Mouse (Mus musculus): Measurements from ENCODE around the gene D10Wsu102e. TPM values are rescaled to one million over a fixed set of nuclear protein-coding genes. Genes with fewer than 3 reads are reported as not detected.

The D10Wsu102e gene
- 0.33 and 0.44 TPM in 2 replicates for polyA plus RNA-seq (2012; rRNA removed)

DNA sequence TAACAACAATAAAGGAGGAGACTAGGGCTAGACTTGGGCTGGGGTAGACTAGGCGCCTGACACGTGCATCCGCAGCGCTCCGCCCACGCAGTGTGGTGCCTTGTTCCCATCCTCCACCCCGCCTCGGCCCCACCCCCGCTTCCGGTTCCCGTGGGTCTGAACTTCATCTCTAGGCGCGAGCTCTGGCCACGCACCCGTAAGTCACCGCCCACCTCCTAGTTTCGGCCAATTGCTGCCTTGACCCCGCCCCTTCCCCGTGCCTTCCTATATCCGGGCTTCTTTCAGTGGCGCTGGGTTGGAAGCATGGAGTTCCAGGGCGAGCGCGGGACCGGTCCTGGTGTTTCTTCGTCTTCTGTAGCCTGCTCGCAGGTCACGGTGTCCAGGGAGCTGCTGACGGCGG, at the start of gene D10Wsu102e:
D10Wsu102e (plus strand) TSS at position 266 of the 400 bp plus-strand sequence.
- DNase-seq (ENCODE audit: low spot score): peak; percentile 78

DNA sequence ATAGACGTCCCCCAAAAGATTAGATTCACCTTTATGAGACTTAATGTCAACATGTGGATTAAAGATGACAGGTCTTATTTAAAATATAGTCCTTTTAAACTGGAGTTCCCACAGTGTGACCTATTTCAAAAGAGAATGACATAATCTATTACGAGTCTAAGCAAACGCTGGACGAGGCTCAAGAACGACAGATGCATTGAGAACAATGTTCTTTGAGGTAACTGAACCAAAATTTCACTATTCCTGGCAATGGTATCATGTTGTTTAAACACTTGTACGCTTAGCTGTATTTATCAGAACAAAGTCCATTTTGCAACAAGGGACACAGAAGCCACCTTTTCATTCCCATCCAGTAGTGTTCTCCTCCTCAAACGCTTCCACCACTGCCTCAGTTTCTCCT, 49.7 kb upstream of the D10Wsu102e start:
- DNase-seq (ENCODE audit: low spot score): no peak

DNA sequence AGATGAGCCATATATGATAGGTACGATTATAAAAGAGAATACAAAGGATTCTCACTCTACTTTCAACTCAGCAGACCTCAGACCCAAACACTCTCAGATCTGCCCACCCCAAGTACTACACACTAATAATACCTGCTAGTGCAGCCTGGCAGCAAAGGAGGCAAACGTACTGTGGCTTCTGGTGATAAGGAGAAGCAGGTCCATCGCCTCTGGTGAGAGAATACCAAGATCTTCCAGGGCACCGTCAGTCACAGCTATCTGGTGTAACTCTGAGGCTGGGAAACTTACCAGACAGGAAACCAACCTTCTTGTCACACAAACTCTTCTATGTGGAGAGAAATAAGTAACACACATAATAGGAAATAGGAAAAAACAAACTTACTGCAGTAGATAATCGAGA, 47.0 kb upstream of the D10Wsu102e start:
- DNase-seq (ENCODE audit: low spot score): no peak

DNA sequence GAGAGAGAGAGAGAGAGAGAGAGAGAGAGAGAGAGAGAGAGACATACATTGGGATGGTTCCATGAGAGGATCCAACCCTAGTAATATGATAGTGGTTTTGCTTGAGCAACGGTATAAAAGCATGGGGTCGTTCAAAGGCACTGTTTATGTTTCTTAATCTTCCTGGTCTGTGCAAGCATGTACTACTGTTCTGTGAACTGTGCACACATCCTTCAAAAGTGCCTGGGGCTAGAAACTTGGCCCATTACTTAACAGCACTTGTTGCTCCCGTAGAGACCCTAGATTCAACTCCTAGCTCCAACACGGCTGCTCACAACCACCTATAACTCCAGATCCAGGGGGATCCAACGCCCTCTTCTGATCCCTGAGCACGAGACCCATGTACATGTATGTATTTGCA, 39.6 kb upstream of the D10Wsu102e start:
- no peak for DNase-seq (ENCODE audit: low spot score)

DNA sequence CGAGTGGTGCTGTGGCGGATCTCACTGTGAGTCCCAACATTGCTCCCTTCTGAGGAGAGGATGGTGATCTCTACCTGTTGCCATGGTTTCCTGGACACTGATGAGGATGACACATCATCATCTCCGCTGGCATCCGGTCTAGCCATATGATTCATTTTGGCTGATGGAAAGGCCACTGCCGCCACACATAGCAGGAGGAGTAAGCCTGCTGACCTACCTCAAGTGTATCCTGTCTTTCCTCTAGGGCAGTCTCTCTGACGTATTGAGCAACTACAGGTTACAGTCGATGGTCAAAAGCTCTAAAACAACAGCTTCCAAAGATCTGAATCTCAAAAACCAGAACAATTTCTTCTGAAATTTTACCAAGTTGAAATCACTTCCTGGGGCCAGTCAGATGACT, 39.2 kb upstream of the D10Wsu102e start:
- DNase-seq (ENCODE audit: low spot score): no peak

DNA sequence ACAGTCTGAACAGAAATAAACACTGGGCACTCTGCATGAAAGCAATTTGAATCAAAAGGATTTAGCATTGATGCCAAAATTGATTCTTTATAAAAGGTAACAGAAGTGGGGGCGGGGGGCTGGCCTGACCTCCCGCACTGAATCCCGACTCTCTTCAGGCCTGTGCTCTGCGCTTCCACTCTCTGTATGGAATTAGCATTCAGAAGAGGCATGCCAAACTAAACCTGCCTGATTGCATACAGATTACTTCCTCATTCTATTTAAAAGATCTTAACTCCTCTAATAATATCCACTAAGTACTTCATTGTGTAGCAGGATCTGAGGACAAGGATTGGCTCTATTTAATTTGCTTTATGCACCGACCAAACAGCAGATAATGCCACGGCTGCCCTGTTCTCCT, 38.5 kb upstream of the D10Wsu102e start:
- no peak for DNase-seq (ENCODE audit: low spot score)

DNA sequence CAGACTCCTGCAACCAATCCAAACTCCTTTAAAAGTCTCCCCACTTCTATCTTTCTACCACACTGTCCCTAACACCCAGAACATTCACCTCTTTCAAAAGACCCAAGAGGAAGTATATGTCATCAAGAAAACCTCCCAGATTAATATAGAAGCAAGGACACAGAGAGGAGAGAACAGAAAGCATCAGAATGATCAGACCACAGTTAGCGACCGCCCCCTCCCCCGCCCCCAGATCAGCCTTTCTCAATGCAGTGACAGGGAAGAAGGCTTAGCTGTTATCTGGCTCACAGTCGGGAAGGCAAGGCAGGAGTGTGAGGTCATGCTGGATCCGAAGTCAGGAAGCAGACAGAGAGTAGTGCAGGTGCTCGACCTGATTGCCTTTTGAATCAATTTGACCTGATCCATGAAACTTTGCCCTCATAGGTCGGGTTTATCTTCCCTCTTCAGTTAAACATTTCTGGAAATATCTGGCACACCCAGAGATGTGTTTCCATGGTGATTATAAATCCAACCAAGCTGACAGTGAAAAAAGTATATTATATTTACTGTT, 37.4 kb upstream of the D10Wsu102e start:
- no peak for DNase-seq (ENCODE audit: low spot score)

DNA sequence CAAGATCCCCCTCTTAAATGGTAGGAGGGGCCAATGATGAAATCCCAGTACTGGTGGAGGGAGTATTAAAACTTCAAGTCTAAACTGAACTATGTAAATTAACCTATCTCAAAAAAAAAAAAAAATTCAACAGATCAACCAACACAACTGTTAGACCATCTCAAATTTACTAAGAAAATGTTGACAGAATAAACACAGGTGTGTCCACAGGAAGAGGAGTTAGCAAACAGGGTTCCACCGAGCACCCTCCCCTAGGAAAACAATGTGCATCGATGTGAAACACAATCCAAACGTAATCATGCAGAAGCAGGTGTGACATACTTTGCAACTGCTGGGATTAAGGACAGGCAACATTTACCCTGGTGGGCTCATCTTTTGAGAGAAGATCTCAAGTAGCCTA, 35.1 kb upstream of the D10Wsu102e start:
- no peak for DNase-seq (ENCODE audit: low spot score)

DNA sequence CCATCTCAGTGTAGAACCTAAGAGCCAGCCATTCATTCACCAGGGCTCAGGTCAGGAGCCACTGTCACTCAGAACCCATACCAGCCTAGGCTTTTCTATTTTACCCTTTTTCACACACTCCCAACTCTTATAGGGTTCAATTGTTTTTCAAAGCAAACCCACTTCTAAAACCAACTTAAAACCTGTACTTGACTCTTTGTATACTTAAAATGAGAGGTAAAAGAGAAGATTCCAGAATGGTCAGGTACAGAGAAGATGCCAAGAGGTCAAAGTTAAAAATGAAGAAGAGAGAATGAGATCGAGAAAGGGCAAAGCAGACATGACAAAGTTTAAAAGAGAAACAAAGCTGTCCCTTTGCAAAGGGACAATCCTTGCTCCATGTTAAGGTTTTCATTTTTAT, 34.1 kb upstream of the D10Wsu102e start:
- DNase-seq (ENCODE audit: low spot score): no peak

DNA sequence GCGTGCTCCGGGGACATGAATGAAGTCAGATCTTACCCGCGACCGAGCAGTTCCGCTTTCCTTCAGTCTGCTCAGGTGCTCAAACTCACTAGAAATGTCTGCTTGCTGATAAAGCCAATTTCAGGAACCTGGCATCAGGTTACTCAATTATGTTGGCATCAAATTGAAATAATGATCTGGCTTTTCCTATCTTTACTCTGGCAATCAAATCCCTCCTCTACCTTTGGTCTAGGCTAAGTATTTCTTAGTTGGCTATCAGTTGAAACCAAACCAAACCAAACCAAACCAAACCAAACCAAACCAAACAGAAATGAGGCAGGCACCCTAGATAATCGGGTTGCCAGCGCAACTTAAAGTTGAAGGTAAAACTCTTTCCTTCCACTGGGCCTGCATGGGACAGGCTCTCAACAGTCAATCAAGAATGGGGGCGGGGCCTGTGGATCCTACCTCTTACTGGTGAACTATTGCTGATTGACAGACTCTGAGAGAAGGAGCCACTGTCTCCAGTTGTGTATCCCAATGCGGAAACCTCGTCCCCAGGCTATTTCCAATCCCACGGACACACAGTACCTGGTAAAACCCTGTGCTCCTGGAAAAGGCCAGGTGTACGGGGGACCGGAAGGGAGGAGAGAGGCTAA, 33.3 kb upstream of the D10Wsu102e start:
- DNase-seq (ENCODE audit: low spot score): no peak

DNA sequence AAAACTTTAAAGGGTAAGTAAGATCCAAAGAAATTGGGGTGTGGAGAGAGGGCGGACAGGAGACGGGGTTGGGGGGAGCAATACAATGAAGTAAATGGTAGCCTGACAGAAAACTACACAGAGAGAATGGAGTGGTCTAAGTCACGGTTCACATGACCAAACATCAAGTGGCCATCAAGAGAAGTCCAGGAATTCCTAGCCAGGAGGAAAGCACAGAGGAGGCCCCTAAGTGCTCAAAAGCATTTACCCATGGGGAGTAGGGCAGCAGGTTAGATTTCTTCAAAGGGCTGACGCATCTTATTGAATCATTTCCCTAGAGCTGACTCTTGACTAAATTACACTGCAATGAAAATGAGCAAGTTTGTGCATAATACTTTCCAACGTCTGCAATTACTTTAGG, 31.2 kb upstream of the D10Wsu102e start:
- no peak for DNase-seq (ENCODE audit: low spot score)

DNA sequence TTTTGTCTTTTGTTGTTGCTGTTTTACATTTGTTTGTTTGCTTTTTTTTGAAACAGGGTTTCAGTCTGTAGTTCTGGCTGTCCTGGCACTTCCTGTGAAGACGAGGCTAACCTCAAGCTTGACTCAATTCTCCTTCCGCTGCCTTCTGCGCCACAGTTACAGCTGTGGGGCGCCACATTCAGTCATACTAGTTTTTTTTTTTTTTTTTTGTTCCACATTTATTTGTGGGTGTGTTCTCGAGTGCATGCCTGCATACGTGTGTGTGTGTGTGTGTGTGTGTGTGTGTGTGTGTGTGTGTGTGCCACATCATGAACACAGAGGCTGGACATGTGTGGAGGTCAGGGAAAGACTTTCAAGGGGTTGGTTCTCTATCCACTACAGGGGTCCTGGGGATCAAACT, 29.7 kb upstream of the D10Wsu102e start:
- DNase-seq (ENCODE audit: low spot score): no peak

DNA sequence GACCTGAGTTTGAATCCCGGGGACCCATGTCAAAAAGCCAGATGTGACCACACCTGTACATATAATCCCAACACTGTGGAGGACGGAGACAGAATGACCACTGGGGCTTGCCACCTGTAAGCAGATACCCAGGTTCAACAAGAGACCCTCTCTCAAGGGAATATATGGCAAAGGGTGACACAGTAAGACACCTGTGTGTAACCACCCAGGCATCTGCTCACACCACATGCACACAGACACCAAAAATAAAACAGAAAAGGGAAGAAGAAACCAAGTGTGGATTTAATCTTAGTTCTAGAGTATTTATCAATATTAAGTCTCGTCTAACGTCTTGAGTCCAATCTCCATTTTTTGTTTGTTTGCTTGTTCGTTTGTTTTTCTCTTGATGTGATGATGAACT, 28.2 kb upstream of the D10Wsu102e start:
- DNase-seq (ENCODE audit: low spot score): no peak

DNA sequence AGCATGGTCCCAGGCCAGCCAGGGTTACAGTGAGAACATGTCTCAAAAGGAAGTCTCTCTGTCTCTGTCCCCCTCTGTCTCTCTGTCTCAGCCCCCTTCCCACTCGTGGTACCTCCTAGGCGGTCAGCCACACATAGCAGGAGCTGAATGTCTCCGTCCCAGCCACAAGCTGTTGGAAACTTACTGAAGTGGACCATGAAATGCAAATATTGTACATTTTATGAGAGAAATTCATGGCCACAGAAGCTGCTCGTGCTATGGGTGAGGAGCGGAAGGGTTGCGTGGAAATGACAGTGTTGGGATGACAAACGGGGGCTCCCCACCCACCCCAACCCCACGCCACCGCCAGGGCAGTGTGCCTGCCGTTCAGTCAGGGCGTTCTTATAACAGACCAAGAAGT, 27.4 kb upstream of the D10Wsu102e start:
- no peak for DNase-seq (ENCODE audit: low spot score)

DNA sequence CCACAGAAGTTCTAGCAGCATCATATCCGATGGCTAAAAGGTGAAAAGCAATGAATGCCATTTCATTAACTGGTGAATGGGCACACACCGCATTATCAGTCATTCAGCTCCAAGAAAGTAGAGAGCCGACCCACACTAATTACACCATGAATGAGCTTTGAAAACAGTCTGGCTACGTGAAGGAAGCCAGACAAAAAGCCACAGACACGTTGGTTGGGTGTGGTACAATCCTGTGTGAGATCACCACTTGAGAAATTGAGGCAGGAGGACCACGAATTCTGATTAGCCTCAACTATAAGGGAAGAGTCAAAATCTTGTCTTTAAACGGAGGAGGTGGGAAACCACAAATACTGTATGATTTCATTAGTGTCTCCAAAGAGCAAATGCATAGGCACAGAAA, 23.7 kb upstream of the D10Wsu102e start:
- no peak for DNase-seq (ENCODE audit: low spot score)

DNA sequence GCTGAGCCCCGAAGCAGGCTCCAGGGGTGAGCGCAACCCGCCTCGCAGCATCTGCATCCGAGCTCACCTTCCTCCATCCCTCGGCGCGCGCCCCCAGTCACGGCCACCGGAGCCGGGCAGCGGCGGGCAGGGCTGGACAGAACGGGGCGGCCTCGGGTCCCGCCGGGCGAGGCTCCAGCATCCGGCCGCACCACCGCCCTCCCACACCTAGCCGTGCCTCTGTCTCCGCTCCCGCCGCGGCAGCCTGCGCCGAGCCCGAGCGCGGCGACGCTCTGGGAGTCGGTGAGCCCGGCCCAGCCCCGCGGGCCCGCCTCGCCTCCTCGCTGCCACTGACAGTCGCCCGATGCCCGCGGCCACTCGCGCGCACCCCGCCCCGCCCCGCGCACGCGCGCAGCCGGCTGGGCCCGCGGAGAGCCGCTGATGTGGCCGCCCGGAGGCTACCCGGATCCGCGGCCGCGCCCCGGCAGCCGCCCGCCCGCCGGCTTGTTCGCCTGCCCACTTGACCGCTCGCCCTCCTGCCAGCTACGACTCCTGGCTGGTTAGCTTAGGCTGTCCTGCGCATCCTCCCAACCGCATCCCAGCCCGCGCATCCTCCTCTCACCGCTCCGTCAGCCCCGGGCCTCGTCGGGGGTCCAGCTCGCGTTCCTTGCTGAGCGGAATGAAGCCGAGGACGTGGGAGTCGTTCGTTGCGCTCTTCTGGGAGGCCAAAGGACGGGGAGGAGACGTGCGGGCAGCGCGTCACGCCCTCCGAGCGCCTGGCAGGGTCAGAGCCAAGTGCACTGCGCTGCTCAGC, 22.7 kb upstream of the D10Wsu102e start, which contains the start of gene Slc41a2:
Slc41a2 (minus strand) TSS at position 724 of the 793 bp plus-strand sequence.
- peak; percentile 64 for DNase-seq (ENCODE audit: low spot score)

DNA sequence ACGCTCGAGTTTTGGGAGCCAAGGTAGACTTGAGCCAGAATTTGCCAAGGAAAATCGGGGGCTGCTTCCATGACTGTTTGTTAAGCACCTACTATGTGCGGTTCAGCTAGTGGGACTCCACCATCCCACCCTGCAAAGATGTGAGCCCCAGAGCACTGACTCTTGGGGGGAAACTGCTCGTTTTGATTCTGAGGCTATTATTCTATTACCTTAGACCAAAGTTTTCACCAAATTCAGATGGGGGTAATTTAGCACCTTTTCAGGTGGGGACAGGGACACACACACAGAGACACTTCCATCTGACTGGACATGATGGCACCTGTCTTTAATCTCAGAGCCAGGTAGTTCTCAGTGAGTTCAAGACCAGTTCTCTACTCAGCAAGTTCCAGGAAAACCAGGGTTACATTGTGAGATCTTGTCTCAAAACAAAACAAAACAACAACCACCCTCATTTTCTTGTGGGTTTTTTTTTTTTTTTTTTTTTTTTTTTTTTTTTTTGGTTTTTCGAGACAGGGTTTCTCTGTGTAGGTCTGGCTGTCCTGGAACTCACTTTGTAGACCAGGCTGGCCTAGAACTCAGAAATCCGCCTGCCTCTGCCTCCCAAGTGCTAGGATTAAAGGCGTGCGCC, 21.9 kb upstream of the D10Wsu102e start:
- no peak for DNase-seq (ENCODE audit: low spot score)

DNA sequence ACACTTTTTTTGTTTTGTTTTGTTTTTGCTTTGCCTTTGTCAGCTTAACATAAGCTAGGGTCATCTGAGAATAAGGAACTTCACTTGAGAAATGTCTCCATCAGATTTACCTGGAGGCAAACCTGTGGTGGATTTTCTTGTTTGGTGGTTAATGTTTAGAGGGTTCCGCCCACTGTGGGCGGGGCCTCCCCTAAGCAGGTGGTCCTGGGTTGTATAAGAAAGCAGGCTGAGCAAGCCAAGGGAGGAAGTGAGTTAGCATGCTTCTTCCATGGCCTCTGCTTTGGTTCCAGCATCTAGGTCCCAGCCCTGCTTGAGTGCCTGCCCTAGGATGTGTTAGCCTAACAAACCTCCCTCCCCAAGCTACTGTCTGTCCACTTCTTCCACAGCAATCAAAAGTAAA, 18.8 kb upstream of the D10Wsu102e start:
- DNase-seq (ENCODE audit: low spot score): no peak

DNA sequence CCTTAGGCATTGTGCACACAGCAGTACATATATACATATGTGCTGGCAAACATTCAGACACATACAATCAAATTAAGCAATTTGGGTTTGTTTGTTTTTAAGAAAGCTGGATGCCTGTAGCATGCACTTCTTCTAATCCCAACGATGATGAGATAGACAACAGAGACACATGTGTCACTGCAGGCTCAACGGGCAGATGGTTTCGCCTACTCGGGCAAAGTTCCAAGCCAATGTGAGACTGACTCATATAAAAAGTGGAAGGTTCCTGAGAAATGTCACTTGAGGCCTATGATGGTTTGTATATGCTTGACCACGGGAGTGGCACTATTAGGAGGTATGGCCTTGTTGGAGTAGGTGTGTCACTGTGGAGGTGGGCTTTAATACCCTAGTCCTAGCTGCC, 16.9 kb upstream of the D10Wsu102e start:
- no peak for DNase-seq (ENCODE audit: low spot score)

DNA sequence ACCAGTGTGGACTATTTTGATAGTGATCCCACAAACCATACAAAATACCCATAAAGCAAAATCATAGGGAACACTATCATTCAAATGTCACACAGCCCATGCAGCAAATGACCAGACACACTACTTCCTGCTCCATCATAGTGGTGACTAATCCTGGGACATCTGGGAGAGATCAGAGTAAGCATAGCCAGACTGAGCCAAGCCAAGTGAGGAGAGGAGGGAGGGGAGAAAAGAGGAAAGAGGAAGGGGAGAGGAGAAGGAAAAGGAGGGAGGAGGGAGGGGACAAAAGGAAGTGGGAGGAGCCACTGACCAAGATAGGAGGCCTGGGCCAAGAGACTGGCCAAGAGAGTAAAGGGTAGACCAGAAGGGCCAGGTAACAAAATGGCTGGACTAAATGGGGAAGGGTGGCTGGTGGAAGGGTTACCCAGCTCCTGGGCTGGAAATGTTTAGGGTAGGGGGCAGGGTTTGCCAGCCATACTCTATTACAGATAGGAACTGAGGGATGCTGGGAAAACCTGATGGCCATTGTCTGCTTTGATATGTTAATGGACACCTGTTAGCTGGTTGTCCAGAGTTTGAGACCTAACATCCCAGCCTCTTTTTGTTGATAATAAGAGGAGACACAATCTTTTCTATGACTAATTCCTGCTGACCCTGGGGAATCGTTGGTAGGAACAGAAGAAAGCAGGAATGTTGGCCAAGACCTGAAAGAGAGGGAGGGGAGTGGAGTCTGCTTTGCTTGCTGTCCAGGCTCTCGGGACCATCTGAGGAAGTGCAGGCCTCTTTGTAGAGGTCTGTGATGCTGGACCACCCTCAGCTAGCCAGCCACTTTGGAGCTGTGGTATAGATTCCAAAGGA, 16.0 kb upstream of the D10Wsu102e start:
- DNase-seq (ENCODE audit: low spot score): no peak

DNA sequence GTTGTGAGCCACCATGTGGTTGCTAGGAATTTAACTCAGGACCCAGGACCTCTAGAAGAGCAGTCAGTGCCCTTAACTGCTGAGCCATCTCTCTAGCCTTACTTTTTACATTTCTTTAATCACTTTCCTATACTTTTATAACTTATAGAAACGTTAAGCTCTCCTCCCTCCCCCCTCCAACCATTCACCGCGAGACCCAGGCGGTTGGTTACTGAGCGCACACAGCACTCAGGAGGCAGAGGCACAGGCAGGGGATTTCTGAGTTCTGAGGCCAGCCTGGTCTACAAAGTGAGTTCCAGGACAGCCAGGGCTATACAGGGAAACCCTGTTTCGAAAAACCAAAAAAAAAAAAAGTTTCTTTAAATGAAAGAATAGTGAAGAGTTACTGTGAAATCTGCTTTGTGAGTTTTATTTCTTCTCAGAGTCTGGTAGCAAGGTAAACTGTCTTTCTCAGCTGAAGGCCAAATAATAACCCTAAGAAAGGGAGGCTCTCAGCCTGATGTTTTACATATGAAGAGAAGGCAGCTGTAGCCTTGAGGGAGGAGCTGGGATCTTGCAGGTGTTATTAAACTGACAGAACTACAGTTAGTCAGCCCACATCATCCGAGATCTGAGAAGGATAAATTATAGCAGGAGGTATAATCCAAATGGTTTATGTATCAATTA, 14.2 kb upstream of the D10Wsu102e start:
- DNase-seq (ENCODE audit: low spot score): no peak

Data from urinary bladder, adult 2 months (tissue).